Mouse (Mus musculus) Patski (cell line): ENCODE results near the gene Gm5741. TPM values are rescaled to one million over a fixed set of nuclear protein-coding genes. Genes with fewer than 3 reads are reported as not detected.

Experiments used
- ATAC-seq: fragments of 100-300 bp; one replicate; pipeline ENCODE4 v1.8.0; 2021
- CTCF ChIA-PET: fragments of 350-600 bp; sonication (Branson Sonifier 250); formaldehyde crosslinking; loops from one replicate; lab custom pipeline; 2022; ENCODE audit warnings: inconsistent platforms; lab: Charles Lee
- POLR2A ChIA-PET: fragments of 350-600 bp; sonication (Branson Sonifier 250); formaldehyde crosslinking; loops from one replicate; lab custom pipeline; 2022; ENCODE audit warnings: antibody characterized with exemption, inconsistent platforms; lab: Charles Lee
- DNase-seq: peaks from one replicate; pipeline ENCODE4 v3.0.0-alpha.2; 2011; ENCODE audit warnings: low read depth, low spot score
- H3K27me3 ChIP-seq: fragments of 371-371 bp; one replicate; pipeline ENCODE4 v1.5.1; 2021
- CTCF ChIP-seq: fragments of 100-300 bp; IDR thresholded peaks from one replicate; pipeline ENCODE4 v1.5.1; 2021
- in situ Hi-C: fragments of 300-500 bp; cut with MboI; formaldehyde crosslinking; loops from 3 replicates; pipeline ENCODE4 v1.11.1; 2018; ENCODE audit warnings: low pct_unique_long_range_greater_than_20kb, mixed read lengths
- polyA plus RNA-seq: library from polyadenylated mRNA; unstranded; gene quantifications from one replicate; pipeline ENCODE4 v1.2.3, GENCODE M21; 2021

Gene Gm5741
- 0.21 TPM for polyA plus RNA-seq

DNA sequence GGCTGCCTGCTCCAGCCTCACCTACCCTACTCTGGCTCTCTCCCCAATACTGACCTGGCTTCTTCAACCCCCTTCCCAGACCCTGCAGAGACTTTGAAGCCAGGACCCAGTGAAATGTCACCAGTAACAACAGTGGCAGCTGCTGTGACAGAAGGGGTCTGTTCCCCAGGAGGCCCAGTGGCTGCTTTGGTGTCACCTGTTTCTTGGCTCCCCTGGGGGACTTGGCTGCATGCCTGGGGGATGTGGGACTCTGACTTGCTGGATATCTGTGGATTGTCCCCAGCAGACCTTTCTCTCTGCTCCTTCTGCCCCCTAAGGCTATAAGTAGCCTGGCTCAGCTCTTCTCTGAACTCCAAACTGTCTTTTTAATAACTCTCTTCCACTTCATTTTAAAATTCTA is at the start of gene Gm5741:
TSS of gene Gm5741 (minus strand) at position 1 of the 400 bp plus-strand sequence.
- in situ Hi-C loops = no loop called here
- ChIA-PET CTCF (interaction anchor here (0.8 to 1.4 kb wide), 3 partner anchors 8 to 22 kb away, joined by 3 to 4 read pairs (median 4); no protein-coding TSS in a partner anchor), POLR2A (interaction anchor here (1.1 to 1.5 kb wide), 2 partner anchors 30 to 93 kb away, joined by 3 to 5 read pairs; no protein-coding TSS in a partner anchor)
- no peak for ATAC-seq
- no peak for DNase-seq
- no peak for TF ChIP-seq CTCF
- H3K27me3 ChIP-seq = no peaks in the 10 kb centered on the region

DNA sequence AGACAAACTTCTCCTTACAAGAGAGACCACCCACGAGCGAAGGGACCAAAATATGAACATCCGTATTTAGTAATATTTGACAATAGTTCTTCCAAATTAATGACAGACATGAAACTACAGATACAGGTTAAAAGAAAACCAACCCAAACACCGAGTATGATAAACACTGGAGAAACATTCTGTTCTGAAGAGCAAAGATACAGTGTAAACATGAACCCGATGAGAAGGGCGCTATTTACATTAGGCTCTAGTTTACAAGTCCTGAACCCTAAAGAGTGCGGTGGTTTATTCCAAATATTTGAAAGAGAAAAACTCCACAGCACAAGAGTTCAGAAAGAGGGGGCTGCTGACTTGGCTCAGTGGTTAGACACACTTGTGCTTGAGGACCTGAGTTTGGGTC is 49.2 kb upstream of the Gm5741 start:
- TF ChIP-seq CTCF = no peak
- POLR2A ChIA-PET = no interaction called here
- in situ Hi-C loops = no loop called here
- no peaks in the 10 kb centered on the region for H3K27me3 ChIP-seq
- CTCF ChIA-PET = no interaction called here
- DNase-seq = no peak
- ATAC-seq = no peak

DNA sequence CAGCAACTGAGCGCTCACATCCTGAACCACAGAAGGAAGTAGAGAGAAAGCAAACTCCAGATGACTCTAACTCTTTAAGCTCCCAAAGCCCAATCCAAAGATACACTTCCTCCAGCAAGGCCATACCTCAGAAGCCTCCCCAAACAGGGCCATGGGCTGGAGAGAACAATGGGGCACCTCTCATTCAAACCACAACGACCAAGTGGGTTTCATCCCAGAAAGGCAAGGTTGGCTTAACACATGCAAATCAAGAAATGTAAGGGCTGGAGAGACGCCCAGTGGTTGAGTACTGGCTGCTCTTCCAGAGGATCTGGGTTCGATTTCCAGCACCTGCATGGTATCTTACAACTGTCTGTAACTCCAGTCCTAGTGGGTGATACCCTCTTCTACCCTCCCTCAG is 47.7 kb upstream of the Gm5741 start:
- POLR2A ChIA-PET = no interaction called here
- in situ Hi-C loops = no loop called here
- no peak for DNase-seq
- ATAC-seq = no peak
- TF ChIP-seq CTCF = no peak
- CTCF ChIA-PET = no interaction called here
- H3K27me3 ChIP-seq = no peaks in the 10 kb centered on the region

DNA sequence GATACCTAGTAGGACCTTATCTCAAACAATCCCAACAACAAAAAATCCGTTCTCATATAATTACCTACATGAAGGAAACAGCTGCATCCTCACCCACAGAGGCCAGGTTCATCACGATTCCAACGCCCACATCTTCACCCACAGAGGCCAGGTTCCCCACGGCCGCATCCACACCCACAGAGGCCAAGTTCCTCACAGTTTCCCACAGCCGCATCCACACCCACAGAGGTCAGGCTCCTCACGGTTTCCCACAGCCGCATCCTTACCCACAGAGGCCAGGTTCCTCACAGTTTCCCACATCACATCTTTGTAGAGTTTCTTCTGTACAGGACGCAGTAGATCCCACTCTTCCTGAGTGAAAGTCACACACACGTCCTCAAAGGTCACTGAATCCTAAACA is 45.5 kb upstream of the Gm5741 start:
- POLR2A ChIA-PET = interaction anchor here (0.7 kb wide), 1 partner anchor 15 kb away, joined by 8 read pairs; no protein-coding TSS in a partner anchor
- no peak for ATAC-seq
- CTCF ChIA-PET = no interaction called here
- TF ChIP-seq CTCF = no peak
- H3K27me3 ChIP-seq = no peaks in the 10 kb centered on the region
- in situ Hi-C loops = no loop called here
- no peak for DNase-seq

DNA sequence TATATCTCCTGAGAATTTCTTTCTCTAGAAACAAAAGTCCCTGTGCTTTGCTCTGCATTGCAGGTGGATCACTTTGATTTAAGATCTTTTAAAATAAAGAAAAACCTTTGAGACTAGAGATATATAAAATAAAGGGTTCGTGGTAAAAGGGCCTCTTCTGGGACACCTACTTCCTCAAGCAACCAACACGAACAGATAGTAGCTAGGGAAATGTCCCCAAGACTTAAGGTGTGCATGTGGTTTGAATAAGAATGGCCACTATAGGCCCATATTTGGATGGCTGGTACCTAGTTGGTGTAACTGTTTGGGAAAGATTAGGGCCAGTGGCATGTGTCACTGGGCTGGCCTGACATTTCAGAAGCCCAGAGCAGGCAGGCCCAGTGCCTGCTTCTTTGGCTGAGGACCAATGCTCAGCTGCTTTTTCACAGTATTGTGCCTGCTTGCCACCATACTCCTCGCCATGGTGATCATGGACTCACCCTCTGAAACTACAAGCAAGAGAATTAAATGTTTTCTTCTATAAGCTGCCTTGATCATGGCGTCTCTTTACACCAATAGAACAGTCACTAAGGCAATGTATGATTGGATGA is 32.4 kb upstream of the Gm5741 start:
- DNase-seq = no peak
- in situ Hi-C loops = no loop called here
- CTCF ChIA-PET = interaction anchor here (1.1 to 1.3 kb wide), 3 partner anchors 13 to 23 kb away, joined by 3 read pairs; partner anchors contain the start of gene Man2b1
- TF ChIP-seq CTCF = no peak
- no peaks in the 10 kb centered on the region for H3K27me3 ChIP-seq
- POLR2A ChIA-PET = interaction anchor here (1.0 kb wide), 1 partner anchor 29 kb away, joined by 3 read pairs; the partner anchor contains the start of gene Dhps
- ATAC-seq = no peak

DNA sequence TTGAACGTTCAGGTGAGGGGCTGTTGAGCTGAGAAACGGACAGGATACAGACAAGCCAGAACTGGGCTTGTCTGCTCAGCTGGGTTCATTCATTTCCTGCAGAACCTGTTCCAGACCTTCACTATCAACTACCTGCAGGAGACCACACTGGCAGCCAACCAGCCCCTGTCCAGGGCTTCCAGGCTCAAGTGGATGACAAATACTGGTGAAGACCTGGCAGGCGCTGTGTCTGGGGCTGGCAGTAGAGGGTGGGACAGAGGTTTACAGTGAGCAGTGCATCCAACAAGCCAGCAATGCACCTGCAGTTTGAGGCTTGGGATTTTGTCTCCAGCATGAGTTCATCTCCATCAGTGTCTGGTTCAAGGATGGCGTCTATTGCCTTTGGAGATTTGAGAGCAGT is 29.1 kb upstream of the Gm5741 start:
- POLR2A ChIA-PET = no interaction called here
- no peak for TF ChIP-seq CTCF
- H3K27me3 ChIP-seq = no peaks in the 10 kb centered on the region
- ATAC-seq (no peak), DNase-seq (no peak)
- CTCF ChIA-PET = no interaction called here
- in situ Hi-C loops = no loop called here

DNA sequence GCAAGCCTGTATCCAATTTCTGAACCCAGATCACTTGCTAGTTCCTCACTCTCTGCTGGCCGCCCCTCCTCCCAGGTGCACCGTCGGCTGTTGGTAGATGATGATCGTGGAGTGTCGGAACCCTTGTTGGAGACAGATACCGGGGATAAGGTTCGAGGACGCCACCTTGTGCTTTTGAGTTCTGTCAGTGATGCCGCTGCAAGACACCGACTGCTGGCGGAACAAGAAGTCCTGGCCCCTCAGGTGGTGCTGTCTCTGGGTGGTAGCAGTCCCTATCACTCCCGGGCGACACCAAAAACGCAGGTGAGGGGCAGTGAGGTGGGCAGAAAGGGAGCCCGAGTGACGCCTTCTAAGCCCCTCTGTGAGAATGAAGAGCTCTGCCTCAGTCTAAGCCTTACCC is 28.4 kb upstream of the Gm5741 start:
- in situ Hi-C loops = no loop called here
- DNase-seq (no peak), ATAC-seq (no peak)
- no peaks in the 10 kb centered on the region for H3K27me3 ChIP-seq
- TF ChIP-seq CTCF = no peak
- CTCF ChIA-PET = no interaction called here
- POLR2A ChIA-PET = no interaction called here

DNA sequence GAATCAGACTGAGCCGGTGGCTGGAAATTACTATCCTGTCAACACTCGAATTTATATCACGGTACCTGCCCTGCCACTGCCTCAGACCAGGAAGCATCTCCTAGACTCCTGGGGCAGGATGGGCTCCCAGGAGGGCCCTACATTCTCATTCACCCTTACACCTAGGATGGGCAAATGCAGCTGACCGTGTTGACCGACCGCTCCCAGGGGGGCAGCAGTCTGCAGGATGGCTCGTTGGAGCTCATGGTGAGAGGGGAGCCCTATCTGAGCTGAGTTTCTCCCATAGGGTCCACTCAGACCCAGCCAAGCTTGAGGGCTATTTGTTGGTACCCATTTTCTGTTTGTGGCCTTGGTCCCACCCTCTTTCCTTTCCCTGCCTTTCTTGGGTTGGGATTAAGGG is 27.8 kb upstream of the Gm5741 start:
- no peak for DNase-seq
- CTCF ChIA-PET = no interaction called here
- POLR2A ChIA-PET = no interaction called here
- ATAC-seq = no peak
- no peak for TF ChIP-seq CTCF
- in situ Hi-C loops = no loop called here
- no peaks in the 10 kb centered on the region for H3K27me3 ChIP-seq

DNA sequence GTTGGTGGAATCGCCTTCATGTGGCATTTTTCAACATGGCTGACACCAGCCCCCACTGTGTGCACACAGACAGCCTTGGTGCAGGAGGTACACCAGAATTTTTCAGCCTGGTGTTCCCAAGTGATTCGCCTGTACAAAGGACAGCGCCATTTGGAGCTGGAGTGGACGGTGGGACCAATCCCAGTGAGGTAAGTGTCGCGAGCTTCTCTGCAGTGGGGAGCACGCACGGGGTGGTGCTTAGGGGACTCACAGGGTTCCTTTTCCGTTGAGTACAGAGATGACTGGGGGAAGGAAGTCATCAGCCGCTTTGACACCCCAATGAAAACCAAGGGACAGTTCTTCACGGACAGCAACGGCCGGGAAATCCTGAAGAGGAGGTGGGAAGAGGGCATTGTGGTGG is 27.3 kb upstream of the Gm5741 start:
- no peak for TF ChIP-seq CTCF
- H3K27me3 ChIP-seq = no peaks in the 10 kb centered on the region
- POLR2A ChIA-PET = no interaction called here
- no peak for DNase-seq
- CTCF ChIA-PET = interaction anchor here (1.0 kb wide), 1 partner anchor 13 kb away, joined by 3 read pairs; no protein-coding TSS in a partner anchor
- in situ Hi-C loops = no loop called here
- no peak for ATAC-seq

DNA sequence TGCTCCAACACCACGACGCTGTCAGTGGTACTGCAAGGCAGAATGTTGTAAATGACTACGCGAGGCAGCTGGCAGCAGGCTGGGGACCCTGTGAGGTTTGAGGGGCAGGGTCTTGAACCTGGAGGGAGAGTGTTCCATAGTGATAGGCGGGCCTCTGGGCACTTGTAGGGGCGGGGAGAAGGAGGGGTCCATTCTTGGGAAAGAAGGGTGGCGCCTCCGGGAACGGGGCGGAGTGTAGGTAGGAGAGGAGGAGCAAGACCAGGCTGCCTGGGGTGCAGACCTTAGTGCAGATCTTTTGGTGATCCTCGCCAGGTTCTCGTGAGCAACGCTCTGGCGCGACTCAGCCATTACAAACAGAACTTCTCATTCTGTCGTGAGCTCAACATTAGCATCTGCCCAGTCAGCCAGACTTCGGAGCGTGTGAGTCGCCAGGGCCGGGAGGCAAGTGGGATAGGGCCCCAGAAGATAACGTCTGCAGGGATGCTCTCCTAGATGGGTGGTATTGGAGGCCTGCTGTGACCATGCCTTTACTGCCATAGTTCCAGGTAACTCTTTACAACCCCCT is 23.8 kb upstream of the Gm5741 start:
- CTCF ChIA-PET = no interaction called here
- DNase-seq (no peak), ATAC-seq (no peak)
- POLR2A ChIA-PET = no interaction called here
- no peaks in the 10 kb centered on the region for H3K27me3 ChIP-seq
- in situ Hi-C loops = no loop called here
- no peak for TF ChIP-seq CTCF

DNA sequence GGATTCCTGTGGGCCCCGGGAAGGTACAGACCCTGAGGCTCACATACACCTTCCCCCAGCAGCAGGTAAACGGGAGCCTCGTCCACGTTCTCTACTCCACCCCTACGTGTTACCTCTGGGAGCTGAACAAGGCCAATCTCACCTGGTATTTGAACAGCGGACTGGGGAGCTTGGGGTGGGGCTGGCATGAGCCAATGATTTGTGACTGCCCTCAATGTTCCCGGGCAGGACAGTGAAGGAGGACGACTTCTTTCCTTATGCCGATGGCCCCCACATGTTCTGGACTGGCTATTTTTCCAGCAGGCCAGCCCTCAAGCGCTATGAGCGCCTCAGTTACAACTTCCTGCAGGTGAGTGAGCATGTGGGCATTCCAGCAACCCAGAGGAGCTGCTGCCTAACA is 23.1 kb upstream of the Gm5741 start:
- no peak for TF ChIP-seq CTCF
- ATAC-seq (no peak), DNase-seq (no peak)
- ChIA-PET POLR2A (no interaction called here), CTCF (no interaction called here)
- no peaks in the 10 kb centered on the region for H3K27me3 ChIP-seq
- in situ Hi-C loops = no loop called here
